Mouse (Mus musculus): ENCODE data around the gene Pde4dip. TPM values are rescaled to one million over a fixed set of nuclear protein-coding genes. Genes with fewer than 3 reads are reported as not detected.
A peak's percentile ranks its signal among the peaks of the same experiment; 100 is the strongest.

Pde4dip gene
- polyA plus RNA-seq, 1 experiment from 2014 or later, result 67.6 TPM

GRCm38 (mm10) chr3:97667093-97667675 is 221.3 kb downstream of the Pde4dip start:
- peaks cover 40% of the 10 kb centered on the region for H3K36me3 ChIP-seq
- no peak overlapping the region for H3K4me3 ChIP-seq
- ATAC-seq (replicated peaks), result no peak
- no peak overlapping the region for H3K4me2 ChIP-seq (replicated peaks)
- H3K9ac ChIP-seq (replicated peaks), result no peak overlapping the region
- 90% methylated on average over 14 of the region's 14 CpGs for WGBS
- no peaks in the 10 kb centered on the region for H3K9me3 ChIP-seq
- no peaks in the 10 kb centered on the region for H3K4me1 ChIP-seq
- no peak overlapping the region for H3K27ac ChIP-seq (replicated peaks)
- H3K27me3 ChIP-seq, result no peaks in the 10 kb centered on the region

- Histone ChIP-seq H3K27ac (replicated peaks) (no peak overlapping the region), H3K27me3 (no peaks in the 10 kb centered on the region), H3K9me3 (no peaks in the 10 kb centered on the region), H3K4me3 (no peak overlapping the region), H3K36me3 (peaks cover 40% of the 10 kb centered on the region), H3K4me2 (replicated peaks) (no peak overlapping the region), H3K9ac (replicated peaks) (no peak overlapping the region), H3K4me1 (no peaks in the 10 kb centered on the region)
- no peak for ATAC-seq (replicated peaks)
- WGBS, result 84% methylated on average over 8 of the region's 8 CpGs
These were observed 222.4 kb downstream of the Pde4dip start for GRCm38 (mm10) chr3:97666154-97666553.

GRCm38 (mm10) chr3:97665525-97665924 is 223.0 kb downstream of the Pde4dip start:
- Histone ChIP-seq H3K4me2 (replicated peaks) (no peak overlapping the region), H3K27ac (replicated peaks) (no peak overlapping the region), H3K4me3 (no peak overlapping the region), H3K9ac (replicated peaks) (no peak overlapping the region), H3K9me3 (no peaks in the 10 kb centered on the region), H3K27me3 (no peaks in the 10 kb centered on the region), H3K36me3 (peaks cover 35% of the 10 kb centered on the region), H3K4me1 (no peaks in the 10 kb centered on the region)
- WGBS, result 96% methylated on average over 9 of the region's 9 CpGs
- ATAC-seq (replicated peaks), result no peak

GRCm38 (mm10) chr3:97661206-97661605 is 227.3 kb downstream of the Pde4dip start:
- Histone ChIP-seq H3K9ac (replicated peaks) (no peak overlapping the region), H3K27me3 (no peaks in the 10 kb centered on the region), H3K9me3 (no peaks in the 10 kb centered on the region), H3K27ac (replicated peaks) (no peak overlapping the region), H3K4me2 (replicated peaks) (no peak overlapping the region), H3K4me3 (no peak overlapping the region), H3K36me3 (0 out of 2 replicates have a peak, but pooled peaks cover 8% of the 10 kb centered on the region), H3K4me1 (peaks cover 16% of the 10 kb centered on the region)
- ATAC-seq (replicated peaks), result no peak
- 70% methylated on average over 8 of the region's 8 CpGs for WGBS

- 93% methylated on average over 7 of the region's 7 CpGs for WGBS
- no peaks in the 10 kb centered on the region for H3K27me3 ChIP-seq
These were observed 228.8 kb downstream of the Pde4dip start for GRCm38 (mm10) chr3:97659746-97660145.

GRCm38 (mm10) chr3:97658426-97659193 is 229.9 kb downstream of the Pde4dip start:
- Histone ChIP-seq H3K36me3 (0 out of 2 replicates have a peak, but pooled peaks cover 5% of the 10 kb centered on the region), H3K9me3 (no peaks in the 10 kb centered on the region), H3K27me3 (no peaks in the 10 kb centered on the region), H3K4me3 (peak overlapping the region; percentile 77), H3K27ac (replicated peaks) (peak overlapping the region; percentile 71), H3K4me2 (replicated peaks) (peak overlapping the region; percentile 70), H3K4me1 (peaks cover 16% of the 10 kb centered on the region), H3K9ac (replicated peaks) (peak overlapping the region; percentile 69)
- WGBS, result 1% methylated on average over 50 of the region's 50 CpGs
- ATAC-seq (replicated peaks), result peak; percentile 80

More at GRCm38 (mm10) chr3:97659746-97660145, 228.8 kb downstream of the Pde4dip start:
- Histone ChIP-seq H3K4me1 (peaks cover 16% of the 10 kb centered on the region), H3K9me3 (no peaks in the 10 kb centered on the region), H3K4me2 (replicated peaks) (no peak overlapping the region), H3K27ac (replicated peaks) (no peak overlapping the region), H3K9ac (replicated peaks) (no peak overlapping the region), H3K36me3 (0 out of 2 replicates have a peak, but pooled peaks cover 8% of the 10 kb centered on the region), H3K4me3 (no peak overlapping the region)
- ATAC-seq (replicated peaks), result no peak

- ATAC-seq (replicated peaks), result peak; percentile 95
- Histone ChIP-seq H3K4me3 (peak within 1 kb of the TSS; percentile 77), H3K9ac (replicated peaks) (peak within 1 kb of the TSS; percentile 69), H3K4me1 (peaks cover 16% of the 10 kb centered on the region), H3K36me3 (0 out of 2 replicates have a peak, but pooled peaks cover 1% of the 10 kb centered on the region), H3K9me3 (no peaks in the 10 kb centered on the region), H3K4me2 (replicated peaks) (peak within 1 kb of the TSS; percentile 70), H3K27ac (replicated peaks) (peak within 1 kb of the TSS; percentile 71), H3K27me3 (no peaks in the 10 kb centered on the region)
- 2% methylated on average over 51 of the region's 51 CpGs for WGBS
These were observed 230.7 kb downstream of the Pde4dip start, which contains the start of gene Prkab2 for GRCm38 (mm10) chr3:97657655-97658411. Gene Prkab2 (plus strand): TSS chr3:97658193.

GRCm38 (mm10) chr3:97654901-97655300 is 233.6 kb downstream of the Pde4dip start:
- Histone ChIP-seq H3K9ac (replicated peaks) (no peak overlapping the region), H3K27ac (replicated peaks) (no peak overlapping the region), H3K4me1 (peaks cover 16% of the 10 kb centered on the region), H3K4me2 (replicated peaks) (no peak overlapping the region), H3K27me3 (no peaks in the 10 kb centered on the region), H3K9me3 (no peaks in the 10 kb centered on the region), H3K36me3 (no peaks in the 10 kb centered on the region), H3K4me3 (no peak overlapping the region)
- WGBS, result 84% methylated on average over 8 of the region's 8 CpGs
- ATAC-seq (replicated peaks), result no peak

- no peak overlapping the region for H3K4me3 ChIP-seq
- WGBS, result 92% methylated on average over 5 of the region's 5 CpGs
- H3K9me3 ChIP-seq, result no peaks in the 10 kb centered on the region
- H3K36me3 ChIP-seq, result no peaks in the 10 kb centered on the region
- H3K27me3 ChIP-seq, result no peaks in the 10 kb centered on the region
- no peak overlapping the region for H3K27ac ChIP-seq (replicated peaks)
- no peak overlapping the region for H3K4me2 ChIP-seq (replicated peaks)
- no peak for ATAC-seq (replicated peaks)
- H3K4me1 ChIP-seq, result peaks cover 6% of the 10 kb centered on the region
- H3K9ac ChIP-seq (replicated peaks), result no peak overlapping the region
These were observed 234.7 kb downstream of the Pde4dip start for GRCm38 (mm10) chr3:97653781-97654180.

GRCm38 (mm10) chr3:97651604-97652003 is 236.9 kb downstream of the Pde4dip start:
- ATAC-seq (replicated peaks), result no peak
- no peak overlapping the region for H3K4me3 ChIP-seq
- no peak overlapping the region for H3K9ac ChIP-seq (replicated peaks)
- H3K27ac ChIP-seq (replicated peaks), result no peak overlapping the region
- H3K36me3 ChIP-seq, result no peaks in the 10 kb centered on the region
- H3K4me1 ChIP-seq, result no peaks in the 10 kb centered on the region
- 86% methylated on average over 10 of the region's 10 CpGs for WGBS
- H3K9me3 ChIP-seq, result no peaks in the 10 kb centered on the region
- H3K4me2 ChIP-seq (replicated peaks), result no peak overlapping the region
- no peaks in the 10 kb centered on the region for H3K27me3 ChIP-seq

GRCm38 (mm10) chr3:97649469-97649868 is 239.0 kb downstream of the Pde4dip start:
- no peak for ATAC-seq (replicated peaks)
- H3K4me1 ChIP-seq, result no peaks in the 10 kb centered on the region
- no peaks in the 10 kb centered on the region for H3K9me3 ChIP-seq
- no peak overlapping the region for H3K4me3 ChIP-seq
- H3K9ac ChIP-seq (replicated peaks), result no peak overlapping the region
- H3K4me2 ChIP-seq (replicated peaks), result no peak overlapping the region
- H3K27me3 ChIP-seq, result no peaks in the 10 kb centered on the region
- no peak overlapping the region for H3K27ac ChIP-seq (replicated peaks)
- WGBS, result 79% methylated on average over 6 of the region's 6 CpGs
- H3K36me3 ChIP-seq, result no peaks in the 10 kb centered on the region

- no peak overlapping the region for H3K27ac ChIP-seq (replicated peaks)
- H3K36me3 ChIP-seq, result no peaks in the 10 kb centered on the region
- H3K27me3 ChIP-seq, result no peaks in the 10 kb centered on the region
- WGBS, result 84% methylated on average over 3 of the region's 3 CpGs
- no peaks in the 10 kb centered on the region for H3K4me1 ChIP-seq
- H3K9ac ChIP-seq (replicated peaks), result no peak overlapping the region
- no peak overlapping the region for H3K4me3 ChIP-seq
- no peaks in the 10 kb centered on the region for H3K9me3 ChIP-seq
- no peak overlapping the region for H3K4me2 ChIP-seq (replicated peaks)
- no peak for ATAC-seq (replicated peaks)
These were observed 239.5 kb downstream of the Pde4dip start for GRCm38 (mm10) chr3:97649022-97649421.
